Mouse (Mus musculus): ENCODE measurements around the gene Bace1. TPM values are rescaled to one million over a fixed set of nuclear protein-coding genes. Genes with fewer than 3 reads are reported as not detected.
A peak's percentile ranks its signal among the peaks of the same experiment; 100 is the strongest.
"Not testable (repeated sequence)": the region's sequence is repeated elsewhere in the genome, so short reads cannot be mapped to it uniquely, and the experiment has no call there.

Bace1 gene
- polyA plus RNA-seq, 1 experiment from 2014 or later: 10.1 TPM

GRCm38 (mm10) chr9:45840331-45840730, 2.0 kb downstream of the Bace1 start:
- no peak for TF ChIP-seq CTCF (IDR thresholded peaks at IDR 0.05; ENCODE audit: low read depth)
- Histone ChIP-seq H3K27me3 (replicated peaks; ENCODE audit: control insufficient read depth, insufficient read depth, low read length) (no peaks in the 10 kb centered on the region), H3K4me1 (replicated peaks; ENCODE audit: control insufficient read depth, insufficient read depth, low read length) (peaks cover 4% of the 10 kb centered on the region; the same call in 1 of the 2 replicates), H3K4me3 (ENCODE audit: low read depth, low read length) (0 out of 2 replicates have a peak overlapping the region, but pooled peaks have one; percentile 89), H3K9me3 (ENCODE audit: control insufficient read depth) (no peaks in the 10 kb centered on the region), H3K27ac (ENCODE audit: low read depth, low read length) (no peak overlapping the region), H3K4me2 (replicated peaks; ENCODE audit: low read depth) (peak overlapping the region; percentile 94), H3K36me3 (ENCODE audit: control insufficient read depth, insufficient read depth) (no peaks in the 10 kb centered on the region), H3K9ac (ENCODE audit: low read depth, low read length) (0 out of 2 replicates have a peak overlapping the region, but pooled peaks have one; percentile 79)
- no peak for ATAC-seq
- WGBS: 61% methylated on average over 5 of the region's 5 CpGs

GRCm38 (mm10) chr9:45841458-45841857, 3.1 kb downstream of the Bace1 start:
- H3K4me1 ChIP-seq (replicated peaks; ENCODE audit: control insufficient read depth, insufficient read depth, low read length): peaks cover 4% of the 10 kb centered on the region; the same call in 1 of the 2 replicates
- 60% methylated on average over 6 of the region's 6 CpGs for WGBS
- TF ChIP-seq CTCF (IDR thresholded peaks at IDR 0.05; ENCODE audit: low read depth): no peak
- ATAC-seq: no peak
- H3K9me3 ChIP-seq (ENCODE audit: control insufficient read depth): no peaks in the 10 kb centered on the region
- H3K9ac ChIP-seq (ENCODE audit: low read depth, low read length): no peak overlapping the region
- no peak overlapping the region for H3K4me3 ChIP-seq (ENCODE audit: low read depth, low read length)
- H3K27ac ChIP-seq (ENCODE audit: low read depth, low read length): no peak overlapping the region
- H3K36me3 ChIP-seq (ENCODE audit: control insufficient read depth, insufficient read depth): no peaks in the 10 kb centered on the region
- no peak overlapping the region for H3K4me2 ChIP-seq (replicated peaks; ENCODE audit: low read depth)
- no peaks in the 10 kb centered on the region for H3K27me3 ChIP-seq (replicated peaks; ENCODE audit: control insufficient read depth, insufficient read depth, low read length)

- Histone ChIP-seq H3K4me2 (replicated peaks; ENCODE audit: low read depth) (no peak overlapping the region), H3K27ac (ENCODE audit: low read depth, low read length) (no peak overlapping the region), H3K9ac (ENCODE audit: low read depth, low read length) (no peak overlapping the region), H3K36me3 (ENCODE audit: control insufficient read depth, insufficient read depth) (no peaks in the 10 kb centered on the region), H3K4me3 (ENCODE audit: low read depth, low read length) (no peak overlapping the region), H3K9me3 (ENCODE audit: control insufficient read depth) (no peaks in the 10 kb centered on the region), H3K4me1 (replicated peaks; ENCODE audit: control insufficient read depth, insufficient read depth, low read length) (peaks cover 4% of the 10 kb centered on the region; the same call in 1 of the 2 replicates), H3K27me3 (replicated peaks; ENCODE audit: control insufficient read depth, insufficient read depth, low read length) (no peaks in the 10 kb centered on the region)
- no peak for ATAC-seq
- 75% methylated on average over 5 of the region's 5 CpGs for WGBS
- TF ChIP-seq CTCF (IDR thresholded peaks at IDR 0.05; ENCODE audit: low read depth): no peak
These were observed 4.6 kb downstream of the Bace1 start for GRCm38 (mm10) chr9:45843007-45843406.

GRCm38 (mm10) chr9:45843780-45844179, 5.4 kb downstream of the Bace1 start:
- 81% methylated on average over 1 of the region's 1 CpGs for WGBS
- no peaks in the 10 kb centered on the region for H3K9me3 ChIP-seq (ENCODE audit: control insufficient read depth)
- no peaks in the 10 kb centered on the region for H3K36me3 ChIP-seq (ENCODE audit: control insufficient read depth, insufficient read depth)
- H3K4me1 ChIP-seq (replicated peaks; ENCODE audit: control insufficient read depth, insufficient read depth, low read length): peaks cover 4% of the 10 kb centered on the region; the same call in 1 of the 2 replicates
- no peaks in the 10 kb centered on the region for H3K27me3 ChIP-seq (replicated peaks; ENCODE audit: control insufficient read depth, insufficient read depth, low read length)
- no peak for TF ChIP-seq CTCF (IDR thresholded peaks at IDR 0.05; ENCODE audit: low read depth)
- H3K4me3 ChIP-seq (ENCODE audit: low read depth, low read length): no peak overlapping the region
- no peak overlapping the region for H3K9ac ChIP-seq (ENCODE audit: low read depth, low read length)
- no peak overlapping the region for H3K4me2 ChIP-seq (replicated peaks; ENCODE audit: low read depth)
- no peak for ATAC-seq
- H3K27ac ChIP-seq (ENCODE audit: low read depth, low read length): no peak overlapping the region

- 89% methylated on average over 3 of the region's 3 CpGs for WGBS
- Histone ChIP-seq H3K27me3 (replicated peaks; ENCODE audit: control insufficient read depth, insufficient read depth, low read length) (no peaks in the 10 kb centered on the region), H3K9ac (ENCODE audit: low read depth, low read length) (no peak overlapping the region), H3K4me3 (ENCODE audit: low read depth, low read length) (no peak overlapping the region), H3K36me3 (ENCODE audit: control insufficient read depth, insufficient read depth) (no peaks in the 10 kb centered on the region), H3K9me3 (ENCODE audit: control insufficient read depth) (no peaks in the 10 kb centered on the region), H3K4me2 (replicated peaks; ENCODE audit: low read depth) (no peak overlapping the region), H3K27ac (ENCODE audit: low read depth, low read length) (no peak overlapping the region), H3K4me1 (replicated peaks; ENCODE audit: control insufficient read depth, insufficient read depth, low read length) (peaks cover 10% of the 10 kb centered on the region; the same call in 1 of the 2 replicates)
- ATAC-seq: no peak
- TF ChIP-seq CTCF (IDR thresholded peaks at IDR 0.05; ENCODE audit: low read depth): no peak
These were observed 7.2 kb downstream of the Bace1 start for GRCm38 (mm10) chr9:45845541-45845940.

GRCm38 (mm10) chr9:45846176-45846575, 7.8 kb downstream of the Bace1 start:
- 71% methylated on average over 2 of the region's 2 CpGs for WGBS
- not testable (repeated sequence) for H3K4me3 ChIP-seq (ENCODE audit: low read depth, low read length); H3K9ac ChIP-seq (ENCODE audit: low read depth, low read length); H3K4me2 ChIP-seq (replicated peaks; ENCODE audit: low read depth); H3K36me3 ChIP-seq (ENCODE audit: control insufficient read depth, insufficient read depth); H3K9me3 ChIP-seq (ENCODE audit: control insufficient read depth); H3K27me3 ChIP-seq (replicated peaks; ENCODE audit: control insufficient read depth, insufficient read depth, low read length); H3K27ac ChIP-seq (ENCODE audit: low read depth, low read length); ATAC-seq
- H3K4me1 ChIP-seq (replicated peaks; ENCODE audit: control insufficient read depth, insufficient read depth, low read length): peaks cover 12% of the 10 kb centered on the region; the same call in 1 of the 2 replicates

All from intestine, postnatal 0 days (tissue).